ENCODE assay signal across 9 mouse cellular contexts in the genomic region with DNA sequence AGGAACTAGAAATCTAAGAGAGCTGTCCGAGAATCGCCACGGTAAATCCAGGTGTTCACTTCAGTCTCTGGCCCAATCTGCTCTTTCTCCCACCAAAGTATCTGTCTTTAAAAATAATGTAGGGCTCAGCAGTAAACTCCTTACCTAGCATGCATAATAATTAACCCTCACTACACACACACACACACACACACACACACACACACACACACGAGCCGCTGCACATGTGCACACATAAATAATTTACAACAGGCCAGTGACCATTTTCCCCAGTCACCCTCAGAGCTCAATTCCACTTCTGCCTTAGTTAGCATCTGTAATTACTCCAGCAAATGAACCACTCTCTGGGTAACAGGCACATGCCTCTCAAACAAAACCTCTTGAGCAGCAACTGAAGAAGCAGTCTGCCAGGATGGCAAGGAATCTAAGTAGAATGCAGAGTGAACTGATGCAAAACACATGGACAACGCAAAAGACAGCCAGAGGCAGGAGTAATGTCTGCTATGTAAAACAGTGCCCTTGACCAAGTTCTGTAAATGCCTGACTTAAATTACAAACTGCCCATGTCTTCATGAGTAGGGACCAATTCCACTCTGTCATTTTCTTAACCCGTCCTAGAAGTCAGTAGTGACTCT. TPM values are rescaled to one million over a fixed set of nuclear protein-coding genes. Genes with fewer than 3 reads are reported as not detected.
DNase-seq lines count a peak whose midpoint lies in the region; ATAC-seq and TF ChIP-seq lines count a peak whose summit lies in the region.
"Had no signal": no experiment of that assay in that cellular context is flagged by ENCODE, and none has a peak within 500 bp of the region (broad histone marks: within the 10 kb centered on the region; RNA-seq: fewer than 3 reads in every experiment).

No protein-coding gene starts in this region.

- 78% methylated on average over 7 of the region's 7 CpGs for WGBS in hindbrain, embryonic 12.5 days
- WGBS in liver, embryonic 11.5 days, result 73% methylated on average over 7 of the region's 7 CpGs

- H3K4me2 ChIP-seq in hindbrain, embryonic 12.5 days (replicated peaks), result peak overlapping the region; percentile 78
- peak overlapping the region; percentile 76 for H3K4me2 ChIP-seq in liver, embryonic 11.5 days

- no peaks in the 10 kb centered on the region for H3K9me3 ChIP-seq in G1E (replicated peaks)
- no peaks in the 10 kb centered on the region for H3K9me3 ChIP-seq in hindbrain, embryonic 12.5 days (replicated peaks)
- H3K9me3 ChIP-seq in liver, embryonic 11.5 days (ENCODE audit: control insufficient read depth, low read length), result no peaks in the 10 kb centered on the region

- H3K36me3 ChIP-seq in G1E (replicated peaks), result peaks cover 24% of the 10 kb centered on the region
- H3K36me3 ChIP-seq in hindbrain, embryonic 12.5 days, result peaks cover 3% of the 10 kb centered on the region; the same call in 1 of the 2 replicates
- peaks cover 7% of the 10 kb centered on the region; the same call in 1 of the 2 replicates for H3K36me3 ChIP-seq in liver, embryonic 11.5 days (ENCODE audit: control insufficient read depth, insufficient read depth, low read length)

- ATAC-seq in G1E (ENCODE audit: extremely low read depth, insufficient number of reproducible peaks, low FRiP score, poor library complexity, severe bottlenecking), result no peak
- ATAC-seq in hindbrain, embryonic 12.5 days (ENCODE audit: low FRiP score), result no peak
- no peak for ATAC-seq in liver, embryonic 11.5 days (replicated peaks; ENCODE audit: low FRiP score)

- no peaks in the 10 kb centered on the region for H3K27me3 ChIP-seq in G1E (ENCODE audit: insufficient read depth, low read length)
- 0 out of 2 replicates have a peak, but pooled peaks cover 3% of the 10 kb centered on the region for H3K27me3 ChIP-seq in hindbrain, embryonic 12.5 days
- H3K27me3 ChIP-seq in liver, embryonic 11.5 days (replicated peaks; ENCODE audit: control insufficient read depth, insufficient read depth, low read length), result no peaks in the 10 kb centered on the region

- DNase-seq in A20 (ENCODE audit: low read depth, low spot score) (peak; percentile 46), G1E (ENCODE audit: low spot score) (no peak)
- DNase-seq in liver, embryonic 11.5 days (ENCODE audit: low spot score), result no peak
- DNase-seq in yolk sac, embryonic 10.5 days (ENCODE audit: low spot score), result no peak
- no peak for DNase-seq in layer of hippocampus, adult 18-20 months (ENCODE audit: low spot score in 2 of 2)
- no peak for DNase-seq in retina, postnatal 1 day
- DNase-seq in right cerebral cortex, adult 18-20 months, result no peak

- no peak overlapping the region for H3K27ac ChIP-seq in hindbrain, embryonic 12.5 days
- H3K27ac ChIP-seq in liver, embryonic 11.5 days (ENCODE audit: low read depth, low read length), result 0 out of 2 replicates have a peak overlapping the region, but pooled peaks have one; percentile 94

- H3K4me3 ChIP-seq in G1E (ENCODE audit: low read depth, low read length), result peak overlapping the region; percentile 78
- peak overlapping the region; percentile 58 for H3K4me3 ChIP-seq in hindbrain, embryonic 12.5 days
- H3K4me3 ChIP-seq in liver, embryonic 11.5 days (ENCODE audit: low read depth, low read length), result peak overlapping the region; percentile 74

- TF ChIP-seq CTCF in G1E (IDR thresholded peaks at IDR 0.05; ENCODE audit: low read depth, low read length), result no peak

- H3K9ac ChIP-seq in hindbrain, embryonic 12.5 days, result no peak overlapping the region
- H3K9ac ChIP-seq in liver, embryonic 11.5 days (ENCODE audit: low read depth, low read length), result peak overlapping the region; percentile 80

- peaks cover 34% of the 10 kb centered on the region for H3K4me1 ChIP-seq in G1E (ENCODE audit: insufficient read depth, low read depth, low read length)
- peaks cover 15% of the 10 kb centered on the region for H3K4me1 ChIP-seq in hindbrain, embryonic 12.5 days
- H3K4me1 ChIP-seq in liver, embryonic 11.5 days (replicated peaks; ENCODE audit: control insufficient read depth, insufficient read depth, low read length), result peaks cover 12% of the 10 kb centered on the region

RNA-seq across cellular contexts. Expression of gene Uqcc1, which starts 1.3 kb away (rescaled TPM):
- total RNA-seq in G1E (2014; fragmentation: Nextera tagmentation), result 27.8 and 29.9 TPM in 2 replicates
- 35.8 and 39.1 TPM in 2 replicates for total RNA-seq in G1E (2017)
- polyA plus RNA-seq in G1E (2012), result 4.2 TPM in 2 replicates
- polyA plus RNA-seq in hindbrain, embryonic 12.5 days (2016; fragmentation: Nextera tagmentation; extraction: Ambion mirVana), result 65.5 and 70.0 TPM in 2 replicates
- 76.1 and 83.4 TPM in 2 replicates for polyA plus RNA-seq in liver, embryonic 11.5 days (2014; fragmentation: Nextera tagmentation; extraction: Ambion mirVana)
- 10 to 100 TPM; 83.7 to 84.9 TPM for total RNA-seq in layer of hippocampus, adult 18-20 months (2021)

RNA-seq across cellular contexts. Expression of gene Gm15557, which starts 11.7 kb away (rescaled TPM):
- total RNA-seq in G1E (2014; fragmentation: Nextera tagmentation), result 0.60 TPM in 1 of 2 replicates, not detected in the other
- total RNA-seq in G1E (2017), result 0.11 TPM in 1 of 2 replicates, not detected in the other
- 0.05 and 0.06 TPM in 2 replicates for polyA plus RNA-seq in G1E (2012)
- polyA plus RNA-seq in hindbrain, embryonic 12.5 days (2016; fragmentation: Nextera tagmentation; extraction: Ambion mirVana), result not detected in 2 replicates
- polyA plus RNA-seq in liver, embryonic 11.5 days (2014; fragmentation: Nextera tagmentation; extraction: Ambion mirVana), result not detected in 2 replicates
- total RNA-seq in layer of hippocampus, adult 18-20 months (2021), result not detected
- polyA plus RNA-seq: gonadal fat pad, adult 2 months had no signal

RNA-seq across cellular contexts. Expression of gene Gdf5, which starts 16.3 kb away (rescaled TPM):
- total RNA-seq in G1E (2014; fragmentation: Nextera tagmentation) (2.2 TPM in 1 of 2 replicates, not detected in the other), G1E (2017) (0.06 and 0.11 TPM in 2 replicates)
- polyA plus RNA-seq in G1E (2012), result not detected in 2 replicates
- 3.6 and 3.8 TPM in 2 replicates for polyA plus RNA-seq in hindbrain, embryonic 12.5 days (2016; fragmentation: Nextera tagmentation; extraction: Ambion mirVana)
- 0.19 and 0.30 TPM in 2 replicates for polyA plus RNA-seq in liver, embryonic 11.5 days (2014; fragmentation: Nextera tagmentation; extraction: Ambion mirVana)
- under 1 TPM; 0.12 to 0.13 TPM for total RNA-seq in layer of hippocampus, adult 18-20 months (2021)

RNA-seq across cellular contexts. Expression of gene Cep250, which starts 27.4 kb away (rescaled TPM):
- total RNA-seq in G1E (2014; fragmentation: Nextera tagmentation) (11.6 and 12.3 TPM in 2 replicates), G1E (2017) (49.2 and 54.7 TPM in 2 replicates)
- 17.3 and 19.9 TPM in 2 replicates for polyA plus RNA-seq in G1E (2012)
- 26.9 and 27.7 TPM in 2 replicates for polyA plus RNA-seq in hindbrain, embryonic 12.5 days (2016; fragmentation: Nextera tagmentation; extraction: Ambion mirVana)
- polyA plus RNA-seq in liver, embryonic 11.5 days (2014; fragmentation: Nextera tagmentation; extraction: Ambion mirVana), result 20.9 and 23.3 TPM in 2 replicates
- total RNA-seq in layer of hippocampus, adult 18-20 months (2021), result 10 to 100 TPM; 18.8 to 21.7 TPM

Comparison
In these comparisons a context has a peak if more than half of its experiments do, and no peak if none do; other contexts are left out.
1. RNA of gene Uqcc1, which starts 1.3 kb away (polyA plus RNA-seq): 76.1 to 83.4 TPM in liver, embryonic 11.5 days and 65.5 to 70.0 TPM in hindbrain, embryonic 12.5 days; 4.2 TPM in G1E; every median in the first group is over 10 times any median in the second.
2. Peak in every context shown above with its lines, with median percentiles within 50 percentile points of each other: H3K4me3 ChIP-seq.